Mouse (Mus musculus): ENCODE results near the gene Slc4a8.
A peak's percentile ranks its signal among the peaks of the same experiment; 100 is the strongest.

Slc4a8 gene

GRCm38 (mm10) chr15:100832784-100833183 is 71.2 kb downstream of the Slc4a8 start:
- DNase-seq, result no peak

DNA sequence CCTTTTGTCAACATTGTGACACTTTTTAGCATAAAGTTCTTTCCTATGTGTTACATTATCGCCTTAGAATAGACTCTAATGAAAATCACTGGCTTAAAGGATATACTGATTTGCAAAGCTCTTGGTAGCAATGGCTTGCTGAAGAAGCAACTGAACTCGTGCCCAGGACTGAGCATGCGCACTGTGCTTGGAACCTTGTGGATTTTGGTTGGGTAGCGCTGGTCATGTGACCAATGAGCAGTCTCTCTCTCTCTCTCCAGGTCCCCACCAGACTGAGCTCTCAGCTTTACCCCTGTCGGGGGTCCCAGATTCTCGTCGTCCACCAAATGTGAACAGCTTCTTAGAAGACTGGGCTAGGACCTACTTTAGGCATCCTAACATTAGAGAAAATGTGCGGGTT is 75.2 kb downstream of the Slc4a8 start:
- DNase-seq, result no peak

GRCm38 (mm10) chr15:100838607-100839207 is 77.2 kb downstream of the Slc4a8 start:
- peak; percentile 88 to 90 for DNase-seq

DNA sequence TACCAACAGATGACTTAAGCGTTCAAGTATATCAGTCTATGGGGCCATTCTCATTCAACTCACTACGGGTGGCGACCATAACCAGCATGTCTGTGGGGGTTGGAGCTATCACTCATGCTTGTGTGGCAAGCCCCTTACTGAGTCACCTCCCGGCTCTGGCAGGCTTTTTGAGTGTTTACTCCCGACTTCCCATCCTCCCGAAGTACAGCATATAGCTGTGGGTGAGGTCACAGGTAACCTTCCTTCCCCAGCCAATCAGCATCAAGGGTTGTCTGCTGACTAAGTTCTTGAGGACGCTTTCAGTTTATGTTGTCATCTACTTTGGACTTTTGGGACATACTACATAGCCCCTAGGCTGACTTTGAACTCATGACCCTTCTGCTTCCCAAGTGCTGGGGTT is 82.8 kb downstream of the Slc4a8 start:
- no peak for DNase-seq

- peak; percentile 62 to 64 for DNase-seq
These were observed 83.7 kb downstream of the Slc4a8 start for GRCm38 (mm10) chr15:100845049-100845879.

- DNase-seq, result no peak
These were observed 85.6 kb downstream of the Slc4a8 start for GRCm38 (mm10) chr15:100847193-100847592.

DNA sequence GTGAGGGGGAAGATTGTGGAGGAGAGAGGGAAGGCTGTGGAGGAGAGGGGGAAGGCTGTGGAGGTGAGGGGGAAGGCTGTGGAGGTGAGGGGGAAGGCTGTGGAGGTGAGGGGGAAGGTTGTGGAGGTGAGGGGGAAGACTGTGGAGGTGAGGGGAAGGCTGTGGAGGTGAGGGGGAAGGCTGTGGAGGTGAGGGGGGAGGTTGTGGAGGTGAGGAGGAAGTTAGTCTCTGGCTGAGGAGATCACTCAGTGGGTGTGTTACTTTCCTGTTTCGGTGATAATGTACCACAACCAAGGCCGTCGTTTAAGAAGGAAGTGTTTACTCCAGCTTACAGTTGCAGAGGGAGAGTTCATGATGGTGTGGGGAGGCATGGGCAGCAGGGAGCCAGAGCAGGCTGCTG is 96.0 kb downstream of the Slc4a8 start:
- no peak for DNase-seq

DNA sequence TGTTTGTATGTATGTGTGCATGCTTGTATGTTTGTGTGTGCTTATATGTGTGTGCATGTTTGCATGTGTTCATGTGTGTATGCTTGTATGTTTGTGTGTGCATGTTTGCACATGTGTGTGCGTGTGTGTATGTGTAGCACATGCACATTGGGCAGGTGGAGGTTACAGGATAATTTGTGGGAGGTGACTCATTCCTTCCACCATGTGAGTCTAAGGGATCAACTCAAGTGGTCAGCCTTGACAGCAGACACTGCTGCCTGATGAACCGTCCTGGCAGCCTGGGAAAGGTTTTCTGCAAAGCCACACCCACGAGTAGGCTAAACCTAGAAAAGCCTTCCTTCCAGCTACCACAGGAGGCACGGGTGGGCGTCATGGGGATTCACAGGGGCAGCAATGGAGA is 99.3 kb downstream of the Slc4a8 start:
- DNase-seq, result no peak

- peak in 1 of 2 experiments; percentile 60 for DNase-seq
These were observed 104.0 kb downstream of the Slc4a8 start for GRCm38 (mm10) chr15:100865556-100865955.

- no peak for DNase-seq
These were observed 108.0 kb downstream of the Slc4a8 start, which contains the start of gene Scn8a for GRCm38 (mm10) chr15:100869558-100869957. TSS of gene Scn8a (plus strand) at chr15:100869858.

GRCm38 (mm10) chr15:100870001-100870774 is 108.6 kb downstream of the Slc4a8 start:
- peak; percentile 89 to 92 for DNase-seq

- DNase-seq, result peak; percentile 90
These were observed 109.2 kb downstream of the Slc4a8 start for GRCm38 (mm10) chr15:100870775-100871106.

DNA sequence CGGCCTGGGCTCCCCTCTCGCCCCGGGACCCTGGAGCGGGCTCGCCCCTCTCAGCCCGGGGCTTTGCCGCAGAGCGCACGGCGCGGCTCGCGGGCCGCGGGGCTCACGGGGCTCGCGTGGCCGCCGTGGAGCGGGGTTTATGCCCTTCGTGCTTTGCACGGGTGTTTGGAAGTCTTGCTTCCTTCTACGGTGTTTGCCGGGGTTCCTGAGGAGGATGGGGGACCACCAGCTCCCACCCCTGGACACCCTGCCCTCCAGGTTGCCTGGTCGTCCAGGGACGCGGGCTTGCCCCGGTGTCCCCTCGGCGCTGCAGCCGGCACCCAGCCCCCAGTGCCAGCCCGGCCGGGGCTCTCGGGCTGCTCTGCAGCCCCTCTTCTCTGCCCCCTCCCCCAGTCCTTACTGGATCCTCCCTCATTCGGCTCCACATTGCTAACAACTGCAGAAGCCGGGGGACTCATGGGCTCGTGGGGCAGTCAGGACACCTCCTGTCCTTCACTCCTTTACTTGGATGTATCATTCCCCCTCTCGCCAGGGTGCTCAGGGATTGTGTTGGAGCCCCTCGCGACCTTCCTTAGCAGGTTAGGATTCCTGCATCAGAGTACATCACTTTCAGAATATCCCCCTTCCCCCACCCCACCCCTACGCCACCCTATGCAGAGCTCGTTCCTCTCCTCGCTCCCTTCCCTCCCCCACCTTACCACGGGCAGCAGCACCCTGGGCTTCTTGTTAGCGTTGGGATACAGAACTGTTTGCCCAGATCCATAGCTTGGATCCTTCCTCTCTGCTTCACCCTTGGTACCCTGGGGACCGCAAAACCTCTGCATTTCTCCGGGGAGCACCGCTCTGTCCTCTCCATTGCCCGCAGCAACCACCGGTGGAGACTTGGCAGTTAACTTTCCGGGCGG is 109.8 kb downstream of the Slc4a8 start:
- DNase-seq, result peak; percentile 55 to 63

GRCm38 (mm10) chr15:100873155-100873554 is 111.6 kb downstream of the Slc4a8 start:
- DNase-seq, result peak; percentile 63 to 69

All from cerebellum, postnatal 14 days (tissue).